Mouse (Mus musculus) heart, postnatal 36 days (tissue): ENCODE measurements around the gene Cd28. TPM values are rescaled to one million over a fixed set of nuclear protein-coding genes. Genes with fewer than 3 reads are reported as not detected.

Source experiments
- total RNA-seq, 2 experiments: library from RNA; stranded (reverse); gene quantifications; 2 replicates each; pipeline ENCODE4 v1.2.3; 2021

The Cd28 gene
- total RNA-seq, 2 experiments from 2014 or later: 9.5 to 13.2 TPM

Other genes starting within 250 kb of the Cd28 start
- gene Raph1, start 149.7 kb upstream of the Cd28 start, total RNA-seq: 100 to 1,000 TPM; 128 to 147 TPM
- gene Ctla4, start 170.2 kb downstream of the Cd28 start, total RNA-seq: 1 to 10 TPM in 1 of 2 experiments, under 1 TPM in 1; 1.00 to 1.1 TPM